Mouse (Mus musculus): ENCODE results near the gene Shc4.

Shc4 gene

GRCm38 (mm10) chr2:125684559-125685440 lies 39.1 kb downstream of the Shc4 start:
- DNase-seq (ENCODE audit: low spot score), result no peak

DNA sequence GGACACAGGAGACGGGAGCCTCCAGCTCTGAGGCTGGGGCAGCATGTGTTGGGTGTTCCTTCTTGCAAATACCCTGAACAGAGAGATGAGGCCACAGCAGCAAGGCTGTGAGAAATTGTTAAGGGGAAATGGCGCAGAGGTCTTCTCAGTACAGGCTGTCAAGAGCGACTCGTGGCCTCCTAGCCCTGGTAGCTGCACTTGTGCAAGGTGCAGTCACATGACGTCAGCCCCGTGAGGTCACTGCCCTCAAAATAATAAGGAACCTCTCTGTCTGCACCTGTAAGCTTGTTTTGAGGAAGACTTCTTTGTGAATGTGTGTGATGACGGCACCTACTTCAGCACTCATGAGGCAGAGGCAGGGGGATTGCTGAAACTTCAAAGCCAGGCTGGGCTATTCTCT lies 40.1 kb downstream of the Shc4 start:
- no peak for DNase-seq (ENCODE audit: low spot score)

- no peak for DNase-seq (ENCODE audit: low spot score)
Observed at GRCm38 (mm10) chr2:125681811-125682210, 42.1 kb downstream of the Shc4 start.

DNA sequence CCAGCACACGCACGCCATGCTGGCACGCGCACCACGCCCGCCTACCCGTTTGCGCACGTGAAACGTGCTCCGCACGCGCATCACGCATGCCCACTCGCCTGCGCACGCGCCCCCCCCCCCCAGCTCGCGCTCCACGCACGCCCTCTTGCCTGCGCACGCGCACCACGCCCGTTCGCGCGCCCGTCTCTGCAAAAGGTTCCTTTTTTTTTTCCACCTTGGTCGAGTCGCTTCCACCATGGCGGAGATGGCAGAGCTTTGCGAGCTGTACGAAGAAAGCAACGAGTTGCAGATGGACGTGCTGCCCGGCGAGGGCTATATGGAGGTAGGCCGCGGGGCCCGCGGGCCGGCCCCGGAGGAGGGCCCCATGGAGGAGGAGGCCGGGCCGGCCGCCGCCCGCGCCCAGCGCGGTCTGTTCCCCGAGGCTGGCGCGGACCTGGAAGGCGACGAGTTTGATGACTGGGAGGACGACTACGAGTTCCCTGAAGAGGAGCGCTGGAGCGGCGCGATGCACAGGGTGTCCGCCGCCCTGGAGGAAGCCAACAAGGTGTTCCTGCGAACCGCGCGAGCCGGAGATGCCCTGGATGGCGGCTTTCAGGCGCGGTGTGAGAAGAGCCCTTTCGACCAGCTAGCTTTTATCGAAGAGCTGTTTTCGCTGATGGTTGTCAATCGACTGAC lies 50.9 kb downstream of the Shc4 start, which contains the start of gene Eid1:
Eid1 (plus strand) TSS at position 139 of the 675 bp plus-strand sequence.
- peak; percentile 75 for DNase-seq (ENCODE audit: low spot score)

DNA sequence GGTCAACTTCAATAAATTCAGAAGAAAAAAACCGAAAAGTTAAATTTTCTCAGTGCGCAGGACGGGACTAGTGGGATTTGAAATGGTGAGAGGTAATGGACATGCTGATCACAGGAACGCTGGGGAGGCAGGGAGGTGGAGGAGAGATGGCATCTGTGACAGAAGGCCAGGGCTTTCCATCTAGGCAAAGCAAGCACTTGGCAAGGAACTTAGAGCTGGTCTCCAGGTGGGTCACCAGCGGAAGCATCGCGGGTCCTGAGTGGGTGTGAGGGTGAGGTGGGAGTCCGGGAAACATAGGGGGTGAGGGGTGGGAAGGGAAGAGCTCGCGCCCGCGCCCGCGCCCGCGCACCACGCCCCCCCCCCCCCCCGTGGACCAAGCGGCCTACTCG lies 51.4 kb downstream of the Shc4 start:
- DNase-seq (ENCODE audit: low spot score), result no peak

DNA sequence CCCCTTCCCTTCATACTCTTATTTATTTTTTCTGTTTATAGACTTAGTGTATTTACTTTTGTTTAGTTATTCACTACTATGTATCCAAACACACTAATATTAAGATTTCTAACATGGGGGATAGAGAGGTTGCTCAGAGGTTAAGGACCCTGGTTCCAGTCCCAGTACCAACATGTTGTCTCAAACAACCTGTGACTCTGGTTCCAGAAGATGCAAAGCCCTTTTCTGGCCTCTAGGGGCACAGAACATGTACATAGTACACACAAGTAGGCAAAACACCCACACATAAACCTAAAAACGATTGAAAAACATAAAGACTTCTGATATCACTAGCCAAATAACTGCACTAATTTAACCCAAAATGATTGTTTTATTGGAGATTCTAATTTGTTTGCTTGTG lies 53.1 kb downstream of the Shc4 start:
- DNase-seq (ENCODE audit: low spot score), result no peak

- no peak for DNase-seq (ENCODE audit: low spot score)
Observed at GRCm38 (mm10) chr2:125667721-125668120, 56.2 kb downstream of the Shc4 start.

GRCm38 (mm10) chr2:125667184-125667583 lies 56.8 kb downstream of the Shc4 start:
- no peak for DNase-seq (ENCODE audit: low spot score)

- no peak for DNase-seq (ENCODE audit: low spot score)
Observed at GRCm38 (mm10) chr2:125666668-125667067, 57.3 kb downstream of the Shc4 start.

- DNase-seq (ENCODE audit: low spot score), result no peak
Observed at GRCm38 (mm10) chr2:125665909-125666308, 58.0 kb downstream of the Shc4 start.

GRCm38 (mm10) chr2:125665213-125665612 lies 58.7 kb downstream of the Shc4 start:
- DNase-seq (ENCODE audit: low spot score), result no peak

DNA sequence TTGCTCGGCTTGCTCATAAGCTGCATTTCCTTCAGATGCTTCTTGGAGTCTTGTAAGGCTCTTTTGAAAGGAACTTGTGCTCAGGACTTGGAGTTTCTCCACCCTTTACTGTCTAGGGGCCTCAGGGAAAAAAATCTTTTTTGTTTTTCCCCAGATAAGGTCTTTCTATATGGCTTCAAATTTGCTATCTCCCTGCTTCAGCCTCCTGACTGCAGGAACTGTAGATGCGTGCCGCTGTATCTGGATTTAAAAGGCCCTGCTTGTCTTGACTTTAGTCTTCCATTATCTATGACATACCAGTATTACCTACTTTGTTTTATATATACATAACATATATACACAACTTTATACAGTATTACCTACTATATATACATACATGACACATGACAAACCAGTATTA lies 61.4 kb downstream of the Shc4 start:
- DNase-seq (ENCODE audit: low spot score), result no peak

DNA sequence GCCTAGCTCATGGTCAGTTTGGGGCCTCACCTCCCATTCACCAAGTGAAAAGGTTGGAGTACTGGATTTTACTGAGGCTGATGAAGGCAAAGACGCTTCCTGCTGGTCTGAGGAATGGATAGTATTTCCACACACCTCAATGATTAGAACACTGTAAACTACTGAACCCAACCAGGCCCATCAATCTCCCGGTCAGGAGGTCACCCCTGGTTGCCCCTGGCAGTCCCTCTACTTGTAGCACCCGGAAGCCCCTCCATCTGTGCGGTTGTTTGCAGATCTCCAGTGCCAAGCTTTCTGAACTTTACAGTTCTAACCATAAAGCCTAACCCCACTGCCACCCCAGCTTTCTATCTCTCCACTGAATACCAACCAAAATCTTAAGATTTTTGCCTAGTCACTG lies 62.8 kb downstream of the Shc4 start:
- no peak for DNase-seq (ENCODE audit: low spot score)

DNA sequence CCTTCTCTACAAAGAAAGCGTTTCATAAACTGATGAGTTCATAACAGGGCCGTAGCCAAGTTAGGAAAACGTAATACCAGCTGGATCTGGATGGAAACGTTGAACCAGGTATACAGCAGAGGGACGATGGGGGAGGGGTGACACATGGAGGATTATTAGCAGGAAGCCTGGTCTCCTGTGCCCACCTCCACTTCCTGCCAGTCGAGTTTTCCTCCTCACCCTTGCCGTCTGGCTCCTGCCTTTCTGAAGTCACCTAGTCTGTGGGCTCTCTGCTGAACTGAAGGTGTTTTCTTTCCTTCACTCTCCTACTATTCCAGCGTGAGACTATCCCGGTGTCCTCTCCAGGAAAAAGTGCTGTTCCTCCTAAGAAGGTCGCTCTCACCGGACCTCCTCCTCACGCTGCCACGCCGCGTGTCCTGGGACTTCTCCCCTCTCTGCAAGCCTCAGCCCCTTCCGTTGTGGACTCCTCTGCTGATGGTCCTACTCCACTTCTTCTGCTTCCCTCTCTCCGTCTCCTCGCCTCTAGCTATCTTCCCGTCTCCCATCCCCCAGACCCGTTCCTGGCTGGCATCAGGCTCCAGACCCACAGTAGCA lies 63.3 kb downstream of the Shc4 start:
- DNase-seq (ENCODE audit: low spot score), result no peak

DNA sequence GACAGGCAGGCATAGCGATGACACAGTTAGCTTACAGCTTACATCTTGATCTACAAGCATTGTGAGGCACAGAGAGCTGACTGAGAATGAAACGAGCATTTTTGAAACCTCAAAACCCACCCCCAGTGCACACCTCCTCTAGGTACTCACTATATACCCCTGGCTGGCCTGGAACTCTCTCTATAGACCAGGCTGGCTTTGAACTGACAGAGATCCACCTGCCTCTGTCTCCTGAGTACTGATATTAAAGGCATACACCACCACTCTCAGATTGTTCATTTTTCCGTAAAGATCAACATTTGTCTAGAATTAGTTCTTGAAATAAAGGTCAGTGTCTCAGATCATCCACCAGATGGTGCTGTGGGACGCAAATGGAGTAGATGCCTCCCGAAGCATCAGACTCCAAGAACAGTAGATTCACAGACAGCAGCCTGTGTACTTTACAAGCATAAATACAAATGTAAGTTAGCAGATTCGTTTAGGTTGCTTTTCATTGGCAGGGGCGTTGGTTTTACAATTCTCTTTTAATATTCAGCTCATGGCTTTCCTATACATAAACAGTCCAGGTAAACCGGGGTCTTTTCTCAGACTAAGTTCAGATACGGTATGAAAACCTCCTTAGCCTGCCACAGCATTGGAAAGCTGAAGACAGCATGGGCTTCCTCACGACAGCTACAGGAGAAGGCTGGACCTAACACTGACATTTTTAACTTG lies 64.0 kb downstream of the Shc4 start:
- DNase-seq (ENCODE audit: low spot score), result peak; percentile 48

GRCm38 (mm10) chr2:125655391-125655790 lies 68.6 kb downstream of the Shc4 start:
- no peak for DNase-seq (ENCODE audit: low spot score)

GRCm38 (mm10) chr2:125653286-125653685 lies 70.7 kb downstream of the Shc4 start:
- no peak for DNase-seq (ENCODE audit: low spot score)

DNA sequence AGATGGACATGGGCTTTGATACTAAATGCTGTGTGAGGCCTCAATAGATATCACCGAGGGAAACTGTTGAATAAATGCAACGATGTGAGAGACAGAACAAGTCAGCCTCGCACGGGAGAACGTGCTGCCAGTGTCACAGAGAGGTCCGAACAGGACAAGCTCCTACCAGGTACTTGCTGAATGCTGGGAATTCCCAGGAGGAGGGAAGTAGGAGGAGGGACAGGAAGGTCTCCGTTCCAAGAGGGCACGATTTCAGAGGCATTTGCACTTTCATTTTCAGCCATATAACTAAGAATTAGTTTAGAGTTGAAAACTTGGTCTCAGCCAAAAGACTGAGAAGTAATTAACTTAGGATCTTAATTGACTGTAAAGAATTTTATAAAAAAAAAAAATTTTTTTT lies 72.4 kb downstream of the Shc4 start:
- no peak for DNase-seq (ENCODE audit: low spot score)

GRCm38 (mm10) chr2:125650742-125651352 lies 73.1 kb downstream of the Shc4 start:
- DNase-seq (ENCODE audit: low spot score), result no peak

DNA sequence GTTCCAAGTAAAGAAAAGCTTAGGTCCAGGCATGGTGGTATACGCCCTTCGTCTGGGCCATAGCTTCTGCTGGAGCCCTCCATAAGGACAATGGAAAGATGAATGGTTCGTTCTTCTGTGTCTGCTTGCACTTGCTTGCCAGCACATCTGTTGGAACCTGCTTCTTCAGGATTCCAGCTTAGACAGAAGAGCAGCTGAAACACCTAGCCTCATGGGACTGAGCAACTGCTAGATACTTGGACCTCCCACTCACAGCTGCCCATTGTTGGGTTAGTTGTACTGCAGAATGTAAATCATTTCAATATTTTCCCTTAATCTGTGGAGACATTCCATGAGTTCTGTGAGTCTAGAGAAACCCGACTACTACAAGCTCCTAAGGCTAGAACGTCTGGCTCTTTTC lies 73.9 kb downstream of the Shc4 start:
- no peak for DNase-seq (ENCODE audit: low spot score)

DNA sequence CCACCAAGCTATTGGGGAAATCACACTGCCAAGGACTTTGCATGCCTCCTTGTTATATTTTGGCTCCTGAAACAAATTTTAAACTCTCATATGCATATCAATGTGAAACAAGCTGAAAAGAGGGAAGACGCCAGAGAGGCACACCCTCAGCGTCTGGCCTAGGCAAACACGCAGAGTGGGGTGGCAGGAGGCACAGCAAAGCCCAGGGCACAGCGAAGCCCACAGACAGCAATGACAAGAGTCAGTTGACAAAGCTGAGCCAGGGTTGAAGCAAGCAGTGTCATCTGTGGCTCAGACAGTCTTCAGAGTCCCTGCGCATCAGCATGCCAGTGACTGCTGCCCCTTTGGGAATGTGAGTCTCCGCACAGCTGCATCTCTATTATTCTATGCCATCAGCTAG lies 79.0 kb downstream of the Shc4 start:
- DNase-seq (ENCODE audit: low spot score), result no peak

- no peak for DNase-seq (ENCODE audit: low spot score)
Observed at GRCm38 (mm10) chr2:125637331-125637730, 86.6 kb downstream of the Shc4 start.

All from ovary, adult 18-20 months (tissue).